Mouse (Mus musculus) spleen, adult 18-20 months (tissue): ENCODE measurements around the gene Nacc2.
A peak's percentile ranks its signal among the peaks of the same experiment; 100 is the strongest.

Experiments
- DNase-seq, 2 experiments: peaks; one replicate each; pipeline ENCODE4 v3.0.0; 2022; ENCODE audit warnings: mixed read lengths in 2 of 2

The Nacc2 gene

DNA sequence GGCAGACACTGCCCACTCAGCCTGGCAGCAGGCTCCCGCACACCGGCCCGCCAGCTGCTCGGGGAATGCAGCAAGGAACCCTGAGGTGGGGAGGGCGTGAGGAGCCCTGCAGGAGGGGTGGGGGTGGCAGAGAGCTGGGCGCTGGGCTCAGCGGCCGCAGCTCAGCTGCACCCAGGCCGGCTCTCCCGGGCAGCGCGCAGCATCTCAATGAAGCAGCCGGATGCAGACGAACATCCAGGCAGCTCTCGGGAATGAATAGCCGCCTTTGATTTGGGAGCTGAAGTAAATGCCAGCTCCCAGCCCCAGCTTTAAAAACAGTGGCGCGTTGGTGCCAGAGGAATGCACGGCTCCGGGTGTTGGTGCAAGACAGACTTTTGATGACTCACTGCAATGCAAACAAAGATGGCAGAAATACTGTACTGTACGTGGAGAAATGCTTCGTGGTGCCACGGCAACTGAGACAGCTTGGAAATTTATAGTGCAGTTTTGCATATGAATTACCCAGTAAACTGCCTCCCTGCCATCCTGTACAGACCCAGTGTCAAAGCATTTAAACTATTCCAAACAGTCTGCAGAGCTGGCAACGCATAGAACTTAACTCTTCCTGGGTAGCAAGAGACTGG lies 31.1 kb downstream of the Nacc2 start:
- DNase-seq: no peak

DNA sequence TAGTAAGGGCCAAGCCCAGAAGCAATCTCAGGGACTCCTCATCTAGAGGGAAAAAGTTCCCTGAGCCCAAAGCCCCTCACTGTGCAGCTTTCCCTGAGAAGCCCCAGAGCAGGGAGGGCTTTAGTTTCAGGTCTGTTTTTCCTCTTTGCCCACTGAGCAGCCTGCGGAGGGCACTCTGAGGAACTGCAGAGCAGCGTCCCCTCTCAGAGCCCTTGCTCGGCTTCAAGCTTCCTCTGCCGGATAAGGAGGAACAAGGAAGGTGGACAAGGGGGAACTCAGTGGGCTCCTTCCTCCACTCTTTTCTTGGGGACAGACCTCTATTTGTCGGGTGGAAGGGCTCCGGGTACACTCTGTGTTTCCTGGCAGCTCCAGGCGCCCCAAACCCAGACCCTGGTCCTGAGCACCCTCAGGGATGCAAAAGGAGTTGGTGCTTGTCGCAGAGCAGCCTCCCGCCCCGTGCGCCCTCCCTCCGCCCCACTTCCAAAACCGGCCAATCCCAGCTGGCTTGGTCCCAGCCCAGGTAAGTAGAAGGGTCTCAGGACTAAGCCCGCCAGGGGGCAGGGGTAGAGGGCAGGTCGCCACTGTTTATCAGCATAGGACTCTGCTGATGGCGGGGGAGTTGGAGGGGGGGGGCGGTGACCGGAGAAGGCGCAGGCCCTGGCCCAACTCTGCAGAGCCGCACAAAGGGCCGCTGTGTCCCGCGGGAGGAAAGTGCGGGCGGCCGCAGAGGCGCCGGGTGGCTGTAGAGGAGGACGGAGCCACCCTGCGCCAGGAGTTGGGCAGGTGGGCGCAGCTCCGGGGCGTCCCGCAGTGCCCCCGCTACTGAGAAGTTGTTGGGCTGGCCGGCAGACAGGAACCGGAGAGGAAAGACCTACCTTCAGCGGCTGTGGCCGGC lies 31.9 kb downstream of the Nacc2 start:
- no peak for DNase-seq

DNA sequence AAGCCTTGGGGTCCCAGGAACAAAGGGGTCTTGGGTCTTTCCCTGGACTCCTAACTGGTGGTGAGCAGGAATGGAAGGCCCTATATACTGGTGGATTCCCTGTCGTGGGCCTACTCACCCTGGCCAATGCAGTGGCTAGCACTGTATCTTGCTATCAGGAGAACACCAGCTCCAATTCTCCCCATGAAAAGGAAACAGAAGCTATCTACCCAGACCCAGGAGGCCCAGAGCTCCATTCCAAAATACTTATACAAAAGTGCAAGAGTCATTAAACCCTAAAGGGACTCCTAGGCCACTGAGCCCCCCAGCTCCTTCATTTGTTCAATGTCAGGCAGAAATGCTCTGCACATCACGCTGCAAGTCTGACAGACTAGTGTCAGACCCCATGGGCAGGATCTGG lies 34.0 kb downstream of the Nacc2 start:
- no peak for DNase-seq

DNA sequence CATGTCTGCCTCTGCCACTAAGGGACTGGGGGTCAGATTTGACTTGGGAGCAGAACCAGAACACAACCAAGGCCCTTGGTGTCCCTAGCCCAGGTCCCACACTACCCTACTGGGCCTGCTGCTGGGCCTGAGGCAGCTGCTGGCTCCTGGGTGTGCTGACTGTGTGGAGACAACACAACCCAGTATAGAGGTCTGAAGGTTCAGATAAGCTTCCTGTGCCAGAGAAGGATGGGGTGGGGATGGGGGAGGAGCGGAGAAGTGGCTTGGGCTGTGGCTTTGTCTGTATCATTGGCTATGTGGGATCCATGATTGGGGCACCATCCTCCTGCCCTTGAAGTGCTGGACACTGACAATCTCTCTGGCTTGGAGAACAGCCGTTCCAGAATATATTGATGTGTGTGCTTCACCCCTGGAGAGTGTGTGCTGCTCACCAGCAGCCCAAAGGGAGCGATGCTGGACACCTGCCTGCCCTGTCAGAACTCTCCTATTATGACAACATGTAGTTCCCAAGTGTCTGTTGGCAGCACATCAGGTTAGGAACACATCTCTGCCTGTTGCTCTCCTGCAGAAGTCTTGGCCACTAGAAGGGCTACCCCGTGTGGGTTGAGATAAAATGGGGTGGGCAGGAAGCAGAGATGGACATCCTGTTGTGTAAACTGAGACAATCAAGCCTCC lies 36.0 kb downstream of the Nacc2 start:
- DNase-seq: no peak

DNA sequence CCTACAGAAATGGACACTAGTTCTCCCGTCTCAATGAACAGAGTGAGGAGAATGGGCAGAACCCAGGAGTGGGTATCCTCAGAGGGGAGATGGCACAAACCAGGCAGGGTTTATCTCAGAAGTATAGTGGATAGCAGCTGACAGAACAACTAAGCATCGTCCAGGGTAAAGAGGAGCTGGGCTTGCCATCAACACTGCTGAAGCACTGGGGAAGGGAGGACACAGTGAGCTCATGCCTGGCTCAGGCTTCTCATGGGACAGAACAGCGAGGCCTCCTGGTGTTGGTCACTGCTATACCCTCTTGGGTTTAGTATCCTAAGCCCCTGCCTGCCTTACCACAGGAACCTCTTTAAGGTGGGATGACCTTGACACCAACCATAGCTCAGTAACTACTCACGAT lies 36.5 kb downstream of the Nacc2 start:
- DNase-seq: no peak

DNA sequence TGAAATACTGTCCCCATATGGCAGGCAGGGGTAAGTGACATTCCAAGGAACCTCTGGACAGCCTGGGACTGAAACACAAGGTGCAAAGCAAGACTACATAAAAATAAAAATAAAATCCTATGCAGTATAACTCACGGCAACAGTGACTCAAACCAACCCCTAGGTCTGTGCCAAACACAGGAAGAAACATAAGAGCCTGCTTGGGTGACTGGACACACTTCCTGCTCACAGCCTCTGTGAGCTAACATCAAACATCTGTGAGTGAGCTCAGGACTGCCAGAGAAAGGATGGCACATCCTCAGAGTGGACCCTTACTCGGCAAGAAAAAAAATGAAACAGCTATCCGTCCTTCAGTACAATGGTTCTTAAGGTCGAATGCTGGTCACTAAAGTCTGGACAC lies 40.1 kb downstream of the Nacc2 start:
- no peak for DNase-seq

DNA sequence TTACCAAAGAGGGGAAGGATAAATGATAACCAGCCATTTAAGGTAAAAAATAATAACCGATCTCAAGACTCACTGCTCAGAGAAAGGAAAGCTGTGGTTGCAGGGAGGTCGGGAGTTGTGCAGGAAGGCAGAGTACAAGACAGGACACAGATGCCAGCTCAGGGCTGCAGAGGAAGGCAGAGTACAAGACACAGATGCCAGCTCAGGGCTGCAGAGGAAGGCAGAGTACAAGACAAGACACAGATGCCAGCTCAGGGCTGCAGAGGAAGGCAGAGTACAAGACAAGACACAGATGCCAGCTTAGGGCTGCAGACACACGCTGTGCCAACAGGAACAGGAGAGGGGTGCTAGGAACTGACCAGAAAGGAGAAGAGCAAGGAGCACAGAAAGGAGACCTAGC lies 42.2 kb downstream of the Nacc2 start:
- DNase-seq: no peak

DNA sequence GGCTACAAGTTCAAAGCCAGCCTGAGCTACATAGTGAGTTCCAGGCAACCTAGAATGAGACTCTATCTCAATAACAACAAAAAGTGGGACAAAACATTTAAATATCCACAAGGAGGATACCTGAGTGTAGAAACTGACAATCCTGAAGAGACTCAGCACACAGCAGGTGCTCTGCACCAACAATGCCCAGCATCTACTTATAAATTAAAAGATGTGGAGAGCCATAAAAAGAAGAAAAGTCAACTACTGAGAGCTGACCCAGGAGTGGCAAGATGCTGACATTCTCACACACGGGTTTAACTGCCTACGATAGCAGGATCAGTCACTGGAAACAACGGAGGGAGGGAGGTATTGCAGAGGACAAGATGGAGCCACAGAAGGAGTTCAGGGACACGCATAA lies 43.6 kb downstream of the Nacc2 start:
- DNase-seq: no peak

DNA sequence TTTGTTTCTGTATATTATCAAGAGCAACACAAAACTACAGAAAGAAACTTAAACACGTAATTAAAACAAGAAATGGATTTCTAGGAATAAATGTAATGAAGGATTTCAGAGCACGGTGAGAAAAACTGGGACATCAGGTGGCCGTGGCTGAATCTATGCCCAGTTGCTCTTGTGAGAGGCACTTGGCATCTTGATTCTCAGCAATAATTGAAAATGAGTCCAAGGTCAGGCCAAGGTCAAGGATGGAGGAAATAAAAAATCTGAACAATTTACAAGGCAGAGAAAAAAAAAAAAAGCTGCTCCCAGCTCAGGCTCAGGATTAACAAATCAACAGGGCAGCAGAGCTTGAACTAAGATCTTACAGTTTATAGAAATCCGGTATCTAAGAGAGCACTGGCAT lies 46.0 kb downstream of the Nacc2 start:
- no peak for DNase-seq

DNA sequence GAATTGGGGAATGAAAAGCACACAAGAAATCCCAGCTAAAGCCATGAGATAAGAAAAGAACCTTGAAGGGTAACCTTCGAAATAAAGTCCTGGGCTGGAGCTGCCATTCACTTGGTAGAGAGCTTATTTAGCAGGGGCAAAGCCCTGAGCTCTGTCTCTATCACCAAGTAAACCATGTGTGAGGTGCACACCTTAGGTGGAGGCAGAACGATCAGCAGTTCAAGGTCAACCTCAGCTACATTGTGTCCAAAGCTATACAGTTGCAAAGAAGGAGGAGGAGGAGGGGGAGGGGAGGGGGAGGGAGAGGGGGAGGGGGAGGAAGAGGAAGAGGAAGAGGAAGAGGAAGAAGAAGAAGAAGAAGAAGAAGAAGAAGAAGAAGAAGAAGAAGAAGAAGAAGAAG lies 46.9 kb downstream of the Nacc2 start:
- no peak for DNase-seq

DNA sequence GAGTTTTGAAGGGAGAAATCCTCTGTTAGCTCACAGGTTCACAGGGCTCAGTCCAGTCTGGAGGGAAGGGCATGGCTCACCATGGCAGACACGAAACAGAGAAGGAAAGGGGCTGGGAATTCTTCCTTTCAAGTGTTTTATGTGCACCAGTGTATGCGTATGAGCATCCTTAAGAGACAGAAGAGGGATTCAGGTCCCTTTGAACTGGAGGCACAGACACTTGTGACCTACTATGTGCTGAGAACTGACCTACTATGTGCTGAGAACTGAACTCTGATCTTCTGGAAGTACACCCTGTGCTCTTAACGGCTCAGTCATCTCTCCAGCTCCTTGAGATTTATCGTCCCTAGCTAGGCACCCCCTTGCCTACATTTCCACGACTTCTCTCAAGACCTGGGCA lies 48.5 kb downstream of the Nacc2 start:
- no peak for DNase-seq

DNA sequence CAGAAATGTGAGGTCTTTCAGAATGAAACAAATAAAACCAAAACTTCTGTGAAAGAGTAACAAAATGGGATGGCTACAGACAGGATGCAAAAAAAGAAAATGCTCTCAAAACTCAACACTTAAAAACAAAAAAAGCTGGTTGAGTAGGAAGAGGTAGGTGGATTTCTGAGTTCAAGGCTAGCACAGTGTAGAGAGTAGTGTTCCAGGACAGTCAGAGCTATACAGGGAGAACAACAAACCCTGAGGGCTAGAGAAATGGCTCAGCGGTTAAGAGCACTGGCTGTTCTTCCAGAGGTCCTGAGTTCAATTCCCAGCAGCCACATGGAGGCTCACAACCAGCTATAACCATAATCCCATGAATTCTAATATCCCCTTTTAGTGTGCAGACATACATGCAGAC lies 54.4 kb downstream of the Nacc2 start:
- no peak for DNase-seq

DNA sequence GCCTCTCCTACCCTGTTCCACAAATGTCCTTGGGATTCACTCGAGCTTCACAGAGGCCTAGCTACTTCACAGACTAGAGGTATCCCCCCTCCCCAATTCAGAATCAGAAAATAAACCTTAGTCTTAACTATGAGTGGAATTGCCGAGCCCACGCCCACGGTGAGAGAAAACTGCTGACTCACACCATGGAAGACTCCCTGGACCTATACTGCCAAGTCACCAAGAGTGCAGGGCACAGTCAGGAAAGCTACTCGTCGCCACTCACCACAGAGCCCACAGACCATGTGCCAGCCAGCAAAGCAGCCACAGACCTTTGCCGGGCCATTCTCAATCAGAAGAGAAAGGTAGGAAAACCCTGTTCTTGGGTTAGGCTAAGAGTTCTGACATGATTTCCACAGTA lies 54.8 kb downstream of the Nacc2 start:
- DNase-seq: no peak

DNA sequence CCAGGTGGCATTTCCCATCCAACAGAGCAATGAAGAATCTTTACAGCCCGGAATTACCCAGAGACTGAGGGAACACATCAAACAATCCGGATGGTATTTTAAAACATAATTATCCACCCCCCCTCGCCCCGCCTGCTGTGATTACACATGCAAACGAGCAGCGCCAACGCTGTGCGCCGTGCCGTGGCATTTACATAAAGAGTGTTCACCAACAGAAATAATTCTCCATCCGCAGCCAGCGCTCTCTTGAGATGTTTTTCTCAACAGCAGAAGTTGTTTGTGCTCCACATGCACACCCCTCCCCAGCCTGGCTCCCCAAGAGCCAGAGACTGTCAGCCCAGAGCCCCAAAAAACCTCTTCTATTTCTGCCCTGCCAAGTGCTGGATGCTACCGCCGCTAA lies 56.5 kb downstream of the Nacc2 start:
- DNase-seq: no peak

DNA sequence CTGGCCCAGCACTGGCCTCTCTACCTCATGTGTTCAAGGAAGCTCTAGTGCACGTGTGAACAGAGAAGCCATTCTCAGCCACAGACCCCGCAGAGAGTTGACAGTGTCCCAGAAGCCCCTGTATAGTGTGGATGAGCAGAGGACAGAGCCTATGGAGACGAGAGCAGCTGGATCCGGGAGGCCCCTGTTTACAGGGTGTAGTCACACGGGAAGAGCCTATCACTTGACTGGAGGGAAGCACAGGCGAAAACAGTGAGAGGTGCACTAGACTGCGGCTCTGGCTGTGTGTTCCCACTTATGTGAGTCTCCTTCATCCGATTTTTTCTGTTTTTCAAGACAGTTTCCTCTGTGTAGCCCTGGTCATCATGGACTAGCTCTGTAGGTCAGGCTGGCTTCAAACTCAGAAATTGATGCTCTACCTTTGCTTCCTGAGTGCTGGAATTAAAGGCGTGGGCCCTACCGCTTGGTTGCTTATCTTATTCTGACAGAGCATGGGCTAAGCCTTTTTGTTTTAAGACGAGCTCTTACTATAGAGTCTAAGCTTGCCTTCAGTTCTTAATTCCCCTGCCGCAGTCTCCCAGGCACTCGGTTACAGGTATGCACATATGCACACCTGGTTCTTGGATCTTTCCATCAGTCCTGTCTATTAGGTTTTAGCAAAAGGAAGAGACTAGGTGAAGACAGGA lies 60.1 kb downstream of the Nacc2 start:
- DNase-seq: no peak

DNA sequence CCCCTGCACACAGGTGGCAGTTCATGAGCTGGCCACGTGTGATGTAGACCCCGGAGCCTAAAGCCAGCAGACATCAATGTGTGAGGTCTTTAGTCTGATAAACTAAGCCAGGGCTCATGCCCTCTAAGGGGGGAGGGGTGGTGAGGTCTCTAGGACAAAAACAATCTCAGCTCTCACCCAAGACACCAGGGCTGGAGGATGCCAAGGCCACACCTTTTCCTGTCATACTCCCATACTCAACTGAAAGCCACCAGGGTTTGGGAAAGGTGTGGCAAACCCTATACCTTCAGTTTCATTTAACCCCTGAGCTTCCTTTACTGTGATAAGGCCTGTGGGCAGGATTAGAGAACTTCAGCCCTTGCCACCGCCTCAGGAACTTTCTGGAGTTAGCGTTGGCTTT lies 60.8 kb downstream of the Nacc2 start:
- DNase-seq: no peak

DNA sequence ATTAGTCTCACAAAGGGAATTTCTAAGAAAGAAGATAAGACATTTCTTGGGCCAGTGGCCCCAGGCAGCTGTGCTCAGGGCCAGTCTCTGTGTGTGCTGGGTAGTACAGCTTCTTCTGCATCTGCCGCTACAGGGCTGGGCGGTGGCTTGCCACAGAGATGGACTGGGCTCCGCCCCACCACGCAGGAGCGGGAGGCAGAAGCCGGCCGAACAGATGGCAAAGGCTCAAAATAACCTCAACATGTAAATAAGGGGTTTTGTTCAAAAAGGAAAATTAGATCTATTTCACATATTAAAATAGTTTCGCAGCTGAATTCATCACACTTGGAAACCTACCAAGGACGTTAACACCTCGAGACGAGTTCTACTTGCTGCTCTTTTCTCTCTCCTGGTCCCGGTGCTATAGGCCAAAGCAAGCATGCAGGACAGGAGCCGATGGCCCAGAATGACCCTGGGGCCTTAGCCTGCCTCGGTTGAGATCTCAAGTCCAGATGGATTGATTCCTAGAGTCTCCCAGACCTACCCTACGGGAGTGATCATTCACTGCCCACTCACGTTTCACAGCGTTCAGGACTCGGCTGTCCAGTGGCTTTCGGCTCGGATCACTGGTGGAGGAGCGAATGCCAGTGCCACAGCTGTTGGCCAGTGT lies 61.9 kb downstream of the Nacc2 start:
- no peak for DNase-seq

DNA sequence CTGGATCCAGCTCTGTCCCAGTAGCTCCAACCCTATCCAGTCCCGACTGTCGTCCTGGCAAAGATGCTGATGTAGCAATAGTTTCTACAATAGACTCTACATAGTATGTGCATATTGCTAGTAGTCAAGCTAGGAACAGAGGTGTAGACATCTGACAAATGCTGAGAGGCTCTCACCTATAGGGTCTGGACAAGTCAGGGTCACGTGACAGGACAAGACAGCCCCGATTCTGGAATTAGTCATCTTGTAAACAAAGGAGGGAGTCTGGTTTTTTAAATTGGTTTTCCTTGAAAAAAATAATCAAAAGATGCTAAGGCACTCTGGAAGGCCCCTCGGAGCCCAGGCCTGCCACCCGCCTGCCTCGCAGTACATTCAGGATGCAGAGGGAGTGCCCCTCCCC lies 66.0 kb downstream of the Nacc2 start:
- DNase-seq: no peak

DNA sequence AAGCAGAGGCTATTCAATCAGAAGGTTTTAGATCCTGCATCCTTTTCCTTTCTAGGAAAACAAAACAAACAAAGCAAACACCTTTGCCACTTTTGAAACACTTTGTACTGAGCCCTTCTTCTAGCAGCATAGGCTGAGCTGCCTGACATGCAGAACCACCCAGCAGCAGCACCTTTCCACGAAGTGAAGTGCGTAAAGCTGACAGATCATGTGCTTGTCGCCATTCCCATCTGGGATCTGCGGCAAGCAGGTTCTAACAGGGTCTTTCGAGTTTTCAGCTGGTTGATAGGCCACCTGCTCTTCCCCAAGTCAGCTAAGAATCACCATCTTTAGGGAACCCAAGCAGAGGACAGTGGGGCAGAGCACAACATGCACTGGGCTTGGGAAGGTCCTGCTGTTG lies 66.8 kb downstream of the Nacc2 start:
- DNase-seq: no peak

DNA sequence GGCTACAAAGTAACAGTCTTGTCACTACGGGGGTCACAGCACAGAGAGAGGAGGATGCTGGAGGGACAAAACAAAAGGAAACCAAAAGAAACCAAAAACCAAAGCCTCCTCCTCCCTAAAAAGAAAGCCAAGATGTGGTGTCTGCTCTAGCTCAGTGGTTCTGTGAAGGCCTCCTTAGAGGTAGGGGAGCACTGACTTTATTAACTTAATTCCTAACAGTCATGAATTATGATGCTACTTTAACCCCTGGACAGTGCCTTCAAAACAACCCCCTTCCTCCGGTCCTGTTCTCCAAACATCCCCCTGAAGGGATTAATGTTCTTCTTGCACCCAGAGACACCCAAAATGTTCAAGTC lies 67.3 kb downstream of the Nacc2 start:
- no peak for DNase-seq

DNA sequence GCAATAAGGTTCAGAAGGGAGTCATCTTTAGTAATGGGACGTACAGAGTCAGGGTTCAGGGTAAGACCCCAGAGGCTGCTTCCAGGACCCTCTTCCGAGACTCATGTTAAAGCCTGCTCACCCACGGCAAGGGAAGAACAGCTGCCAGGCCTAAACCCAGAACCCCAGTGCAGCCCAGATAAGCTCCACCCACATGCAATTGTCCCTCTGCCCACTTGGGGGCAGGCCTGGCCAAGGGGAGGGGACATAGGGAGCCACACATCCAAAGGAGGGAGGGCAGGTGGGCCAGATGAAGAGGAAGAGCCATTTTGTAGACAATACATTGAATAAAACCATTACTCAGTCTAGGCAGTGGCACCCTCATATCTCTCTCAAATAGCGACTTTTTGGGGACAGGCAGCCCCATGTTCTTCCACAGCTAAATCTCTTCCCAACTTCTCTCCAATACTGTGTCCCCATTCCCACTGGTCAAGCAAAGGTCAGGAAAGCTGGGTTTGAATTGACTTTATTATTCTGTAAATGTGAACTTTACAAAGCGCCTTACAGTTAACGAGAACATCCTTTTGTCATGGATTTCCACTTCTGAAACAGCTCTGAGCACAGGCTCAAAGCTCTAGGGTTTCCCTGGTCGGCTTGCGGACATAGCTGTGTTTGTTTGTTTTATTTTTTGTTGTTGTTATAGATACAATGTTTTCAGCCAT lies 67.8 kb downstream of the Nacc2 start:
- peak; percentile 35 to 53 for DNase-seq

DNA sequence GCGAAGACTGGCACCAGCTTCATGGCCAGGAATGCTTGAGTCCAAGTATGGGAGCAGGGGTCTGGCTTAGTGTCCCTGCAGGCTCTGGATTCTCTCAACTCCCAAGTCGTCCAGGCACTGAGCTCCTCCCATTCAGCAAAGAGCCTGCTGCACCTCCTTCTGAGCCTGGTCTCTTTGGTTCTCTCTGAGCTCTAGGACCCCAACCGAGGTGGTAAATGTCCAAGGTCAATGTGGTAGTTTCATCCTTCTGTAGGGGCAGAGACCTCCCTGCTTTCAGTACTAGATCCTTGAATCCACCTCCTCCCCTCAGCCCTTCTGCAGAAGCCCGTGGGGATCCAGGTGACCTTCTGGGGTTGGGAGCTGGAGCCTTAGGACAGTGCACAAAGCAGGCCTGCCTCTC lies 70.2 kb downstream of the Nacc2 start:
- DNase-seq: no peak
